ENCODE assay signal across 10 mouse cellular contexts in genomic region chr7:111237819-111238218, GRCm38 (mm10).
DNase-seq lines count a peak whose midpoint lies in the region; ATAC-seq and TF ChIP-seq lines count a peak whose summit lies in the region.
"Had no signal": no experiment of that assay in that cellular context is flagged by ENCODE, and none has a peak within 500 bp of the region (broad histone marks: within the 10 kb centered on the region; RNA-seq: fewer than 3 reads in every experiment).

No protein-coding gene starts in this region.

- ATAC-seq in stomach, embryonic 15.5 days (ENCODE audit: insufficient read depth, low FRiP score, low read depth), result no peak
- ATAC-seq in stomach, postnatal 0 days (ENCODE audit: low FRiP score, low TSS enrichment), result no peak
- ATAC-seq: forebrain, embryonic 14.5 days; intestine, embryonic 15.5 days had no signal

- no peaks in the 10 kb centered on the region for H3K9me3 ChIP-seq in stomach, embryonic 15.5 days
- H3K9me3 ChIP-seq in stomach, postnatal 0 days (ENCODE audit: control insufficient read depth, low read length), result 0 out of 2 replicates have a peak, but pooled peaks cover 3% of the 10 kb centered on the region
- H3K9me3 ChIP-seq: intestine, embryonic 15.5 days had no signal

- H3K4me1 ChIP-seq in stomach, embryonic 15.5 days, result no peaks in the 10 kb centered on the region
- H3K4me1 ChIP-seq in stomach, postnatal 0 days (replicated peaks; ENCODE audit: control insufficient read depth, insufficient read depth), result no peaks in the 10 kb centered on the region
- H3K4me1 ChIP-seq: intestine, embryonic 15.5 days had no signal

- no peak for TF ChIP-seq CTCF in stomach, postnatal 0 days (IDR thresholded peaks at IDR 0.05; ENCODE audit: low read depth)

- no peak for DNase-seq in stomach, postnatal 0 days (ENCODE audit: low spot score)
- DNase-seq in kidney, adult 11 months, result peak; percentile 30
- peak; percentile 21 to 51 for DNase-seq in kidney, postnatal 4 days
- DNase-seq in right cerebral cortex, postnatal 14 days, result no peak
- no peak for DNase-seq in spleen, postnatal 14 days (ENCODE audit: low spot score in 2 of 2)
- DNase-seq in gastrocnemius, postnatal 25 days, result no peak
- DNase-seq: cerebellum, postnatal 14 days had no signal

- 0 out of 2 replicates have a peak overlapping the region, but pooled peaks have one; percentile 17 for H3K27ac ChIP-seq in stomach, embryonic 15.5 days
- no peak overlapping the region for H3K27ac ChIP-seq in stomach, postnatal 0 days (replicated peaks)
- H3K27ac ChIP-seq: intestine, embryonic 15.5 days had no signal

- TF ChIP-seq EP300 in stomach, postnatal 0 days (optimal IDR thresholded peaks at IDR 0.05), result no peak

- H3K36me3 ChIP-seq in stomach, embryonic 15.5 days, result no peaks in the 10 kb centered on the region
- no peaks in the 10 kb centered on the region for H3K36me3 ChIP-seq in stomach, postnatal 0 days (ENCODE audit: control insufficient read depth, insufficient read depth, low read length)
- H3K36me3 ChIP-seq: intestine, embryonic 15.5 days had no signal

- no peaks in the 10 kb centered on the region for H3K27me3 ChIP-seq in stomach, embryonic 15.5 days (replicated peaks)
- H3K27me3 ChIP-seq in stomach, postnatal 0 days (ENCODE audit: control insufficient read depth, insufficient read depth, low read length), result no peaks in the 10 kb centered on the region
- H3K27me3 ChIP-seq: intestine, embryonic 15.5 days had no signal

- H3K4me3 ChIP-seq in stomach, embryonic 15.5 days (replicated peaks), result no peak overlapping the region
- H3K4me3 ChIP-seq in stomach, postnatal 0 days (ENCODE audit: low read depth, low read length), result no peak overlapping the region
- H3K4me3 ChIP-seq: intestine, embryonic 15.5 days had no signal

- 52% methylated on average over 9 of the region's 9 CpGs for WGBS in stomach, embryonic 15.5 days
- WGBS in stomach, postnatal 0 days, result 50% methylated on average over 9 of the region's 9 CpGs

- H3K9ac ChIP-seq in stomach, embryonic 15.5 days, result no peak overlapping the region
- H3K9ac ChIP-seq in stomach, postnatal 0 days (ENCODE audit: low read length), result no peak overlapping the region
- H3K9ac ChIP-seq: intestine, embryonic 15.5 days had no signal

- no peak overlapping the region for H3K4me2 ChIP-seq in stomach, embryonic 15.5 days
- no peak overlapping the region for H3K4me2 ChIP-seq in stomach, postnatal 0 days (replicated peaks; ENCODE audit: low read depth)
- H3K4me2 ChIP-seq: intestine, embryonic 15.5 days had no signal

Comparison
In these comparisons a context has a peak if more than half of its experiments do, and no peak if none do; other contexts are left out.
1. DNase-seq: peak in kidney, adult 11 months (single experiment) and kidney, postnatal 4 days (2 of 2); none in stomach, postnatal 0 days (single experiment), right cerebral cortex, postnatal 14 days (single experiment), spleen, postnatal 14 days (0 of 2) and gastrocnemius, postnatal 25 days (single experiment).